Mouse (Mus musculus): ENCODE results near the gene Tut4. TPM values are rescaled to one million over a fixed set of nuclear protein-coding genes. Genes with fewer than 3 reads are reported as not detected.

The Tut4 gene
- polyA plus RNA-seq, 1 experiment from 2014 or later = 33.8 TPM

DNA sequence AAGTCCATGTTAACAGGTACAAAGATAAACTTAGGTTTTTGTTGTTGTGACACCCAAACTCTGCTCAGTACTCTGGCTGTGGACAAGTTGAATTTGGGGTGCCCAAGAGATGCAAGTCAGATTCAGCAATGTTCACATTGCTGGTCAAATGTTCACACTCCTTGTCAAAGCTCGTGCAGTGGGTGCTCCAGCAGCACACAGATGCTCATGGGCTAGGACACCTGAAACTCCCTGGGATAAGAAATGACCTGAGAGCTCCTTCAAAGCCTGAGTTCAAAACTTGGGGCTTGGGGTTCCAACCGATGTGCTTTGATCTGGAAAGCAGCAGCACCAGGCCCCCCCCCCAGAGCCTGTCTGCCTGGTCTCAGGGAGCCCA is 27.7 kb upstream of the Tut4 start:
- TF ChIP-seq CTCF (IDR thresholded peaks at IDR 0.05; ENCODE audit: low read depth) (no peak), EP300 (optimal IDR thresholded peaks at IDR 0.05) (no peak)
- no peak for ATAC-seq (ENCODE audit: low FRiP score, low TSS enrichment)

GRCm38 (mm10) chr4:108433341-108433740 is 25.9 kb upstream of the Tut4 start:
- no peak overlapping the region for H3K27ac ChIP-seq (replicated peaks)
- H3K4me1 ChIP-seq (replicated peaks; ENCODE audit: control insufficient read depth, insufficient read depth) = no peaks in the 10 kb centered on the region
- no peak for DNase-seq (ENCODE audit: low spot score)
- H3K9ac ChIP-seq (ENCODE audit: low read length) = no peak overlapping the region
- H3K4me2 ChIP-seq (replicated peaks; ENCODE audit: low read depth) = no peak overlapping the region
- 17% methylated on average over 6 of the region's 6 CpGs for WGBS
- TF ChIP-seq CTCF (IDR thresholded peaks at IDR 0.05; ENCODE audit: low read depth) (no peak), EP300 (optimal IDR thresholded peaks at IDR 0.05) (no peak)
- no peaks in the 10 kb centered on the region for H3K27me3 ChIP-seq (ENCODE audit: control insufficient read depth, insufficient read depth, low read length)
- ATAC-seq (ENCODE audit: low FRiP score, low TSS enrichment) = no peak
- H3K4me3 ChIP-seq (ENCODE audit: low read depth, low read length) = no peak overlapping the region
- H3K36me3 ChIP-seq (ENCODE audit: control insufficient read depth, insufficient read depth, low read length) = no peaks in the 10 kb centered on the region
- no peaks in the 10 kb centered on the region for H3K9me3 ChIP-seq (ENCODE audit: control insufficient read depth, low read length)

More for the DNA sequence above, 27.7 kb upstream of the Tut4 start:
- no peak overlapping the region for H3K9ac ChIP-seq (ENCODE audit: low read length)
- DNase-seq (ENCODE audit: low spot score) = no peak
- no peak overlapping the region for H3K4me3 ChIP-seq (ENCODE audit: low read depth, low read length)
- H3K27ac ChIP-seq (replicated peaks) = no peak overlapping the region
- H3K9me3 ChIP-seq (ENCODE audit: control insufficient read depth, low read length) = no peaks in the 10 kb centered on the region
- WGBS = 50% methylated on average over 2 of the region's 2 CpGs
- no peaks in the 10 kb centered on the region for H3K36me3 ChIP-seq (ENCODE audit: control insufficient read depth, insufficient read depth, low read length)
- no peaks in the 10 kb centered on the region for H3K4me1 ChIP-seq (replicated peaks; ENCODE audit: control insufficient read depth, insufficient read depth)
- no peaks in the 10 kb centered on the region for H3K27me3 ChIP-seq (ENCODE audit: control insufficient read depth, insufficient read depth, low read length)
- H3K4me2 ChIP-seq (replicated peaks; ENCODE audit: low read depth) = no peak overlapping the region

GRCm38 (mm10) chr4:108434221-108434620 is 25.0 kb upstream of the Tut4 start:
- H3K27me3 ChIP-seq (ENCODE audit: control insufficient read depth, insufficient read depth, low read length) = no peaks in the 10 kb centered on the region
- H3K4me1 ChIP-seq (replicated peaks; ENCODE audit: control insufficient read depth, insufficient read depth) = no peaks in the 10 kb centered on the region
- no peaks in the 10 kb centered on the region for H3K36me3 ChIP-seq (ENCODE audit: control insufficient read depth, insufficient read depth, low read length)
- H3K27ac ChIP-seq (replicated peaks) = no peak overlapping the region
- H3K9me3 ChIP-seq (ENCODE audit: control insufficient read depth, low read length) = no peaks in the 10 kb centered on the region
- no peak overlapping the region for H3K9ac ChIP-seq (ENCODE audit: low read length)
- ATAC-seq (ENCODE audit: low FRiP score, low TSS enrichment) (no peak), DNase-seq (ENCODE audit: low spot score) (no peak)
- WGBS = 82% methylated on average over 4 of the region's 4 CpGs
- no peak overlapping the region for H3K4me2 ChIP-seq (replicated peaks; ENCODE audit: low read depth)
- no peak overlapping the region for H3K4me3 ChIP-seq (ENCODE audit: low read depth, low read length)
- TF ChIP-seq EP300 (optimal IDR thresholded peaks at IDR 0.05) (no peak), CTCF (IDR thresholded peaks at IDR 0.05; ENCODE audit: low read depth) (no peak)

DNA sequence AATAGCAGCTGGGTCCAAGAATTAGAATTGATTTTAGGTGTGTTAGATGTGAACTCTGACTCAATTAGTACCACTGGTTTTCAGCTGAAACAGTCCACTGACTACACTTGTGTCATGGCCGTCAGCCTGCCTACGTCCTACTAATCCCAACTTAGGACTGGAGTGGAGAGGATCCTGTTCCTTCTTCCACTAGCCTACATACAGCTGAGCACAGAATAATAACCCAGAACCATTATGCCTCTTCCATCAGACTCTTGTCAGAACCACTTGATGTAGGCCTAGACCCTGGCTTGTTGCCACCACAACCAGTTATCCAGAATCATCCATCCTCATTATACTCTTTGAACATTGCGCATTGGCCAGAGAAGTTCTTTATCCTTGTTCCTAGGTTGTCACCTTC is 24.4 kb upstream of the Tut4 start:
- ATAC-seq (ENCODE audit: low FRiP score, low TSS enrichment) (no peak), DNase-seq (ENCODE audit: low spot score) (no peak)
- H3K9me3 ChIP-seq (ENCODE audit: control insufficient read depth, low read length) = no peaks in the 10 kb centered on the region
- no peaks in the 10 kb centered on the region for H3K27me3 ChIP-seq (ENCODE audit: control insufficient read depth, insufficient read depth, low read length)
- 93% methylated on average over 3 of the region's 3 CpGs for WGBS
- H3K27ac ChIP-seq (replicated peaks) = no peak overlapping the region
- H3K4me2 ChIP-seq (replicated peaks; ENCODE audit: low read depth) = no peak overlapping the region
- no peak overlapping the region for H3K9ac ChIP-seq (ENCODE audit: low read length)
- TF ChIP-seq EP300 (optimal IDR thresholded peaks at IDR 0.05) (no peak), CTCF (IDR thresholded peaks at IDR 0.05; ENCODE audit: low read depth) (no peak)
- H3K36me3 ChIP-seq (ENCODE audit: control insufficient read depth, insufficient read depth, low read length) = no peaks in the 10 kb centered on the region
- no peaks in the 10 kb centered on the region for H3K4me1 ChIP-seq (replicated peaks; ENCODE audit: control insufficient read depth, insufficient read depth)
- no peak overlapping the region for H3K4me3 ChIP-seq (ENCODE audit: low read depth, low read length)

DNA sequence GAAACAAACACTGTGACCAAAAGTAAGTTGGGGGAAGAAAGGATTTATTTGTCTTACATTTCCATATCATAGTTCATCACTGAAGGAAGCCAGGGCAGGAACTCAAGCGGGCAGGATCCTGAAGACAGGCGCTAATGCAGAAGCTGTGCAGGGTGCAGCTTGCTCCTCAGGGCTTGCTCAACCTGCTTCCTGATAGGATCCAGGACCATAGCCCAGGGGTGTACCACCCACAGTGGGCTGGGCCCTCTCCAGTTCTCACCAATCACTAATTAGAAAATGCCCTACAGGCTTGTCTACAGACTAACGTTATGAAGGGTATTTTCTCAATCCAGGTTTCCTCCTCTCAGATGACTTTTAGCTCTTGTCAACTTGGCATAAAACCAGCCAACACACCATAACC is 23.6 kb upstream of the Tut4 start:
- 60% methylated on average over 3 of the region's 3 CpGs for WGBS
- peak; percentile 38 for DNase-seq (ENCODE audit: low spot score)

GRCm38 (mm10) chr4:108436225-108436624 is 23.0 kb upstream of the Tut4 start:
- H3K4me3 ChIP-seq (ENCODE audit: low read depth, low read length) = no peak overlapping the region
- TF ChIP-seq CTCF (IDR thresholded peaks at IDR 0.05; ENCODE audit: low read depth) (no peak), EP300 (optimal IDR thresholded peaks at IDR 0.05) (no peak)
- H3K9ac ChIP-seq (ENCODE audit: low read length) = no peak overlapping the region
- 83% methylated on average over 1 of the region's 1 CpGs for WGBS
- H3K4me2 ChIP-seq (replicated peaks; ENCODE audit: low read depth) = no peak overlapping the region
- no peak overlapping the region for H3K27ac ChIP-seq (replicated peaks)
- no peaks in the 10 kb centered on the region for H3K36me3 ChIP-seq (ENCODE audit: control insufficient read depth, insufficient read depth, low read length)
- H3K4me1 ChIP-seq (replicated peaks; ENCODE audit: control insufficient read depth, insufficient read depth) = no peaks in the 10 kb centered on the region
- no peak for ATAC-seq (ENCODE audit: low FRiP score, low TSS enrichment)
- DNase-seq (ENCODE audit: low spot score) = no peak
- H3K27me3 ChIP-seq (ENCODE audit: control insufficient read depth, insufficient read depth, low read length) = no peaks in the 10 kb centered on the region
- H3K9me3 ChIP-seq (ENCODE audit: control insufficient read depth, low read length) = no peaks in the 10 kb centered on the region

More for the DNA sequence above, 23.6 kb upstream of the Tut4 start:
- no peak for TF ChIP-seq CTCF (IDR thresholded peaks at IDR 0.05; ENCODE audit: low read depth)
- TF ChIP-seq EP300 (optimal IDR thresholded peaks at IDR 0.05) = no peak
- H3K9me3 ChIP-seq (ENCODE audit: control insufficient read depth, low read length) = no peaks in the 10 kb centered on the region
- no peaks in the 10 kb centered on the region for H3K36me3 ChIP-seq (ENCODE audit: control insufficient read depth, insufficient read depth, low read length)
- no peak overlapping the region for H3K4me3 ChIP-seq (ENCODE audit: low read depth, low read length)
- H3K4me2 ChIP-seq (replicated peaks; ENCODE audit: low read depth) = no peak overlapping the region
- H3K9ac ChIP-seq (ENCODE audit: low read length) = no peak overlapping the region
- no peak overlapping the region for H3K27ac ChIP-seq (replicated peaks)
- ATAC-seq (ENCODE audit: low FRiP score, low TSS enrichment) = peak; percentile 69; the same call in 1 of the 2 replicates
- no peaks in the 10 kb centered on the region for H3K27me3 ChIP-seq (ENCODE audit: control insufficient read depth, insufficient read depth, low read length)
- H3K4me1 ChIP-seq (replicated peaks; ENCODE audit: control insufficient read depth, insufficient read depth) = no peaks in the 10 kb centered on the region

All from stomach, postnatal 0 days (tissue).